Mouse (Mus musculus) cerebellum, postnatal 36 days (tissue): ENCODE data around the gene Rars.
A peak's percentile ranks its signal among the peaks of the same experiment; 100 is the strongest.

Experiments
- DNase-seq, 2 experiments: peaks; one replicate each; pipeline ENCODE4 v3.0.0; 2021 to 2022; ENCODE audit warnings: mixed read lengths in 2 of 2

The Rars gene

GRCm38 (mm10) chr11:35769746-35770437, 64.4 kb downstream of the Rars start:
- peak; percentile 70 to 74 for DNase-seq

GRCm38 (mm10) chr11:35769188-35769745, 65.0 kb downstream of the Rars start, which contains the start of gene Pank3:
Gene Pank3, plus strand, starts transcription at chr11:35769484.
- peak; percentile 95 to 97 for DNase-seq

- no peak for DNase-seq
Measured at GRCm38 (mm10) chr11:35766845-35767244, 67.5 kb downstream of the Rars start.

- no peak for DNase-seq
Measured at GRCm38 (mm10) chr11:35760627-35761003, 73.7 kb downstream of the Rars start.

- no peak for DNase-seq
Measured at GRCm38 (mm10) chr11:35760001-35760626, 74.2 kb downstream of the Rars start.
